Comparison of ENCODE assay signal across 15 mouse cellular contexts in the genomic region with DNA sequence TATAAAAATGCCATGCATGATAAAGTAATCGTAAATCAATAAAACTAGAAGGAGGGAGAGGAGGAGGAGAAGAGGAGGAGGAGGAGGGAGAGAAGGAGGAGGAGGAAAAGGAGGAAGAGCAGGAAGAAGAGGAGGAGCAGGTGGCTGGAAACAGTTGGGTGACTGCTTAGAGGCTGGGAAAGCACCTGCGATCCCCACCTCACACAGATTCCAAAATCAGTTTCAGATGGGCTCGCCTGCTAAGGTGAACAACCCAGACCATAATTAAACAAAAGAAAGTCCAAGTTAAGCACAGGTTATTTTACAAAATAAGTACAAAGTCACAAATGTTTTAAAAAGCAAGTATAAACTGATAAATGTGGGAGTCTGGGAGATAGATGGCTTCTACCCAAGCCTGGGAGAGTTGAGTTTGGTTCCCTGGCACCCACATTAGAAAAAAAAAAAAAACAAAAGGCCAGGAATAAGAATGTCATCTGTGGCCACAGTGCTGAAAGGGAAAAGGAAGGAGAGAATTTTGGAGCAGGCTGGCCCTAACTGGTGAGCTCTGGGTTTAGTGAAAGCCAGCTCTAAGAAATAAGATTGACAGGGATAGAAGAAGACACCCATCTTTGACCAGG.
"Had no signal": no experiment of that assay in that cellular context is flagged by ENCODE, and none has a peak within 500 bp of the region (broad histone marks: within the 10 kb centered on the region; RNA-seq: fewer than 3 reads in every experiment).

No protein-coding gene starts in this region.

- H3K27ac ChIP-seq: liver, embryonic 15.5 days; lung, embryonic 15.5 days; midbrain, embryonic 13.5 days; midbrain, embryonic 15.5 days; neural tube, embryonic 12.5 days had no signal

- H3K9ac ChIP-seq: liver, embryonic 15.5 days; liver, postnatal 0 days; lung, embryonic 15.5 days; midbrain, embryonic 13.5 days; midbrain, embryonic 15.5 days; neural tube, embryonic 12.5 days had no signal

- ATAC-seq: lung, postnatal 0 days; midbrain, embryonic 13.5 days; midbrain, embryonic 15.5 days had no signal

- H3K9me3 ChIP-seq: liver, embryonic 15.5 days; lung, embryonic 15.5 days; midbrain, embryonic 13.5 days; midbrain, embryonic 15.5 days; neural tube, embryonic 12.5 days had no signal

- H3K4me3 ChIP-seq: liver, embryonic 15.5 days; lung, embryonic 15.5 days; midbrain, embryonic 13.5 days; midbrain, embryonic 15.5 days; neural tube, embryonic 12.5 days had no signal

- H3K27me3 ChIP-seq: liver, embryonic 15.5 days; lung, embryonic 15.5 days; midbrain, embryonic 15.5 days; neural tube, embryonic 12.5 days had no signal

- H3K4me2 ChIP-seq: liver, embryonic 15.5 days; midbrain, embryonic 11.5 days; midbrain, embryonic 13.5 days; midbrain, embryonic 15.5 days; neural tube, embryonic 12.5 days had no signal

- DNase-seq: lung, adult 2 months; retina, postnatal 1 day; right cerebral cortex, adult 18-20 months; right cerebral cortex, postnatal 25 days; thymus, adult 18-20 months; thymus, postnatal 14 days; thymus, postnatal 36 days had no signal

- H3K36me3 ChIP-seq: liver, embryonic 15.5 days; lung, embryonic 15.5 days; midbrain, embryonic 13.5 days; midbrain, embryonic 15.5 days; neural tube, embryonic 12.5 days had no signal

- H3K4me1 ChIP-seq: liver, embryonic 15.5 days; midbrain, embryonic 15.5 days; neural tube, embryonic 12.5 days had no signal
